Mouse (Mus musculus): ENCODE results near the gene Svs1. TPM values are rescaled to one million over a fixed set of nuclear protein-coding genes. Genes with fewer than 3 reads are reported as not detected.
"Not testable (repeated sequence)": the region's sequence is repeated elsewhere in the genome, so short reads cannot be mapped to it uniquely, and the experiment has no call there.

The Svs1 gene
- total RNA-seq (2021), result not detected

GRCm38 (mm10) chr6:48986444-48986990, at the start of gene Svs1:
Gene Svs1 (plus strand): TSS chr6:48986861.
- no peak for DNase-seq

DNA sequence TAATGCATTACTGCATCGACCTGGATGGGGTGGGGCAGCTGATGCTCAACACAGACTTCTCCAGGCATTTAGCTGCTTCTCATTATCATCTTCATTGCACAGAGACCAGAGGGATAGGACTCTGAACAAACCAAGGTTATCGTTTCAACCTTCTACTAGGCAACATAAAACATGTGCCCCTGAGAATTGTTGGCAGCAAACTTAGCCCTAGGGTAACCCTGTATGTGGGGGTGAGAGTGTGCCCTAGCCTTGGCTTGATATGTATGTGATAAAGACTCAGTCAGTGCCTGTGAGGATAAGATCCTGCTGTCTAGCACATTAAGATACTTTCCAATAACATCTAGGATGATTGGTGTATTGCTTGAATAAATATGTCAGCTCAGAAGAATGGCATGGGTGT, 37.1 kb upstream of the Svs1 start:
- no peak for DNase-seq

GRCm38 (mm10) chr6:48950676-48951075, 36.0 kb upstream of the Svs1 start:
- DNase-seq, result no peak

GRCm38 (mm10) chr6:48951630-48952029, 35.0 kb upstream of the Svs1 start:
- DNase-seq, result no peak

DNA sequence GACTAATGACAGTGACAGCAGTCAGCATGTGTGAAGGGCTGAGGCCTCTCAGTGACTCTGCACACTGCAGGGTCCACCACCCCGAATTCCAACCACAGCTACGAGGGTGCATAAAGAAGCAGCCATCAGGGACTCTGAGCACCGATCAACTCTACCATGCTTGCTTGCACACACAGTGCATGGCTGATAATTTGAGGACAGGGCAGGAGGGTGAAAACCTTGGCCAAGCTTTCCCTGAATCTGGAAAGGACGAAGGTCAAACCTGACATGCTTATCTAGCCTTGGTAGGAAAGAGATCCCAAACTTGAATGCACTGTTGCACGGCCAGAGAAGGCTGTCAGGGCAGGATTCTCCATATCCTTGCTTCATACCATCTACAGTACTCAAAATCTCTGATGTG, 33.4 kb upstream of the Svs1 start:
- no peak for DNase-seq

- no peak for DNase-seq
Observed at GRCm38 (mm10) chr6:48954211-48954610, 32.5 kb upstream of the Svs1 start.

DNA sequence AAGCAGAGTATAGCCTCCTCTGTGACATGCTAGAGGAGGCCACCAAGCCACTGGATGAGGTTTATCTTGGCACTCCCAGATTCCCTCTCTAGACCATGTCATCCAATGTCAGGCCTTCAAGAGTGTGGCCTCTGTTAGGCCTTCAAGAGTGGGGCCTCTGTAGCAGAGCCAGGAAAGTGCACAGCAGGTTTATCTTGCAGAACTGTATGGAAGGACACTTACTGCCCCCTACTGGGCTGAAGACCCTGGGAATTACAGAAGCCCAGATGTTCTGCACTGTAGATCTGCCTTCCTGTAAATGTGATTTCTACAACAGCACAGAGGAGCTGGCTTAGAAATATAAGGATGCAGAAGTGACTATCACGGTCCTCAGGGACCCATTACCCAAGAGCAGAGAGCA, 31.7 kb upstream of the Svs1 start:
- DNase-seq, result peak; percentile 11 to 14

- no peak for DNase-seq
Observed at GRCm38 (mm10) chr6:48956785-48957184, 29.9 kb upstream of the Svs1 start.

- peak; percentile 5 to 7 for DNase-seq
Observed at GRCm38 (mm10) chr6:48958053-48958452, 28.6 kb upstream of the Svs1 start.

DNA sequence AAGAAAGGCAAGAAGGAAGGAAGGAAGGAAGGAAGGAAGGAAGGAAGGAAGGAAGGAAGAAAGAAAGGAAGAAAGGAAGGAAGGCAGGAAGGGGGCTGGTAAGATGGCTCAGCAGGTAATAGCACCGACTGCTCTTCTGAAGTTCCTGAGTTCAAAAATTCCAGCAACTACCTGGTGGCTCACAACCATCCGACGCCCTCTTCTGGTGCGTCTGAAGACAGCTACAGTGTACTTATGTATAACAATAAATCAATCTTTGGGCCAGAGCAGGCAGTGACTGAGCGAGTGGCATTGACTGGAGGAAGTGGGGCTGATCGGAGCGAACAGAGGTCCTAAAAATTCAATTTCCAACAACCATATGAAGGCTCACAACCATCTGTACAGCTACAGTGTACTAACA, 27.5 kb upstream of the Svs1 start:
- not testable (repeated sequence) for DNase-seq

DNA sequence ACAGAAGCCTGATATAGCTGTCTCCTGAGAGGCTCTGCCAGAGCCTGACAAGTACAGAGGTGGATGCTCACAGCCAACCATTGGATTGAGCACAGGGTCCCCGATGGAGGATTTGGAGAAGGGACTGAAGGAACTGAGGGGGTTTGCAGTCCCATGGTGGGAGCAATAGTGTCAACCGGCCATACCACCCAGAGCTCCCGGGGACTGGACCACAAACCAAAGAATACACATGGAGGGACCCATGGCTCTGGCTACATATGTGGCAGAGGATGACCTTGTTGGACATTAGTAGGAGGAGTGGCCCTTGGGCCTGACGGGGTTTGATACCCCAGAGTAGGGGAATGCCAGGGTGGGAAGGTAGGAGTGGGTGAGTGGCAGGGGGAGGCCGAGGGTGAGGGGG, 20.0 kb upstream of the Svs1 start:
- DNase-seq, result not testable (repeated sequence)

- no peak for DNase-seq
Observed at GRCm38 (mm10) chr6:48967868-48968267, 18.8 kb upstream of the Svs1 start.

DNA sequence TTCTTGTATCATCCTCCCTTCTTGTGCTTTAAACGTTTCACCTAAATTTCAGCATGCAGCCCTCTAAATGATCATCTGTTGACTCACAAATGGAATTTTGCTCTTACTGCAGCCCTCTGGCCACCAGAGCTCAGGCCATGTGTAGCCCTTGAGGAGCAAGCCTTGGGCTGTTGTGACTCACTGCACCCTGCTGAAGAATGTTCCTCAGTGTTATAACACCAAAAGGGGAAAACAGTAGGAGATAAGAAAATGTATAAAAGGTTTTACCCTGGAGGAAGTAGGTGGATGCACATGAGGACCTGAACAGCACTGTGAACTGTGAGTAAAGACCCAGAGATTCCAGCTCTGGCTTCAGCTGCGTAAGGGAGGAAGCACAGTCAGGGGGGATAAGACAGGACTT, 12.0 kb upstream of the Svs1 start, which contains the start of gene Doxl2:
Gene Doxl2 (plus strand): TSS at position 301 of the 400 bp plus-strand sequence.
- DNase-seq, result no peak

GRCm38 (mm10) chr6:48979616-48980015, 7.0 kb upstream of the Svs1 start:
- DNase-seq, result no peak

GRCm38 (mm10) chr6:48982305-48982704, 4.4 kb upstream of the Svs1 start:
- DNase-seq, result peak; percentile 7 to 32

DNA sequence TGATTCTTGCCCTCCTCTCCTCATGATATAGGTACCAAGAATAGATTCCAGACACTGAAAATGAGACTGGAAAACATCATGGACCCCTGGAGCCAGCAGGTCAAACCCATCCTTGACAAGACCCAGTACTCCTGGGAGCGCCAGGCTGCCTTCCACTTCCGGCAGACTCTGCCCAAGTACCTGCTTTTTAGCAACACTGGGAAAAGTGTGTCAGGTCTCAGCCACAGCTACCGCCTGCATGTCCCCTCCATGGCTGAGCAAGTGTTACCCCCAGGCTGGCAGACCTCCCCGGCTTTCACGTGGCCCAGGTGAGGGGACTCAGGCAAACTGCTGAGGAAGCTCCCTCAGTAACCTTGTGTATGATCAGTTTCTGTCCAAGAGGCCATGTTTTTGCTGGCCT, 3.3 kb downstream of the Svs1 start:
- DNase-seq, result no peak

DNA sequence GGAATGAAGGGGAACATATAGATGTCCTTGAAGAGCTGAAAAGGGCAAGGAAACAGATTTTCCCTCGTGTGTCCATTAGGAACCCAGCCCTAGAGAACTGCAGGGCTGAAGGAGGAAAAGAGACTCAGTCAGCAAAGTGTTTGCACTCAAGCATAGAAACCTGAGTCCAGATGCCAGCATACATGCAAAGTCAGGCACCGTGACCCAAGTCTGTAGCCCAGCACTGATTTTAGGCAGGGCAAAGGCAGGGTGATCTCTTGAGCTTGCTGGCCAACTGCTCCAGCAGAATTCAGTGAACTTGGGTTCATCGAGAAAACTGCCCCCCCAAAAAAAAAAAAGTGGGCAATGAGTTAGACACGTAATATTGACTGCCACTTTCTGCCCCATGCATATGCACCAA, 5.3 kb downstream of the Svs1 start:
- DNase-seq, result no peak

DNA sequence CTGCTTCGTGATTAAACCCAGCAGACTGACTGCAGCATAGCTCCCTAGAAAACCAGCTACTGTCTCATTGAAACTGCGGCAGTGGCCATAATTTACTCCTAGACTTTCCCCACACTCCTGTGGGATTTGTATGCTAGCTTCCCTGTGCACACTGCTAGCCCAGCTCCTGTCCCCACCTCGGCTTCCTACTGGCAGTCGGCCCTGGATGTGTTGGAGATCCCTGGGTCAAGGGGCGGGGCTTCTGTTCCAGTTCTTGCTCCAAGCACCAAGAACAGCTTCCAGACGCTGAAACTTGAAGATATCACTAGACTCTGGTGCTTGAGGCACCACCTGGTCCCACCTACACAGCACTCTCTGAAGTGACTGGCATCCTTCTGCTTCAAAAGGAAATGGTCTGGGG, 11.5 kb downstream of the Svs1 start:
- no peak for DNase-seq

DNA sequence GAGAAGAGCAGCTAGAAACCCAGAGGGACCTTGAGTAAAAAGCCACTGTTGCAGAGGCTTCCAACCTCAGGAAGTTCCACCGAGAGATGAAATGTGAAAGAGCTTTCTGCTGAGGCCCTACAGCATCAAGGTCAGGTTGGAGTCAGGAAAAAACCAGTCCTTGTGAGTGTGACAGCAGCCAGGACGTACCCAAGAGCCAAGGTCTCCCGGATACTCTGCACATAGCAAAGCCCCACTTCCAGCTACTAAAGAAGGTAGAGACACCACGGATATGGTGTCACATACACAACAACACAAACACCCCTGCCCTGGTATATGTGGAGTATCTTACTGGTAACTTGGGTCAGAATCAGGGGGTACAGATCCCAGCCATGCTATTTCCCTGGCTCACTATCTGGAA, 12.1 kb downstream of the Svs1 start:
- no peak for DNase-seq

DNA sequence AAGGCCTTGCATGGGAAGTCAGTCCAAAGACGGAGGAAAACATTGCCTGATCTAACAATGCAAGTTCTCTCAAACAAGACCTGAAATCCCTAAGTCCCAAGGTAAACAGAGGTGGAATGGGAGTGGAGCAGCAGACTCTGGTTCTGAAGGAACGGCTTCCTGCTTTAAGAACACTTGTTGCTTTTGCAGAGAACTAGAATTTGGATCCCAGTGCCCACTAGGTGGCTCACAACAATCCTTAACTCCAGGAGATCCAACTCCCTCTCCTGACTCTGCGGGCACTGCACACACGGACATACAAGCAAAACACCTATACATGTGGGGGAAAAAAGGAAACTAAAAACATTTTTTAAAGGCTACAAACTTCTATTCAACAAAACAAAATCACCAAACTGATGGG, 16.7 kb downstream of the Svs1 start:
- no peak for DNase-seq

- peak; percentile 50 to 57 for DNase-seq
Observed at GRCm38 (mm10) chr6:49007981-49008380, 21.3 kb downstream of the Svs1 start.

- no peak for DNase-seq
Observed at GRCm38 (mm10) chr6:49008420-49009160, 21.9 kb downstream of the Svs1 start.

DNA sequence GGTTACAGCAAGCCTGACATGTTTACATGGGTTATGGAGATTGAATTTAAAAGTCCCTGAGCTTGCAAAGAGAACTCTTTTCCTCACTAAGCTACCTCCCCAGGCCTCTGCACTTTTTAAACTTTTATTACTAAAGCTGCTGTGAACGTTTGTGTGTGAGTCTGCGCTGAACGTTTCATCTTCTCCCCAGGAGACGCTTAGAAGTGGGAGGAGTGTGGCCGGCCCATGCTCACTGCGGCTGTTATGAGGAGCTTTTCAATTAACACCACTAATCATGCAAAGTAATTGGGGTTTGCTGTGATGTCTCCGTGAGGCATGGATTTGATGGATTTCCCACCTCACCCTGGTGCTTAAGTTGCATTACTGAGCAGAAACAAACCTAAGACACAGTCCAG, 22.5 kb downstream of the Svs1 start:
- DNase-seq, result no peak

DNA sequence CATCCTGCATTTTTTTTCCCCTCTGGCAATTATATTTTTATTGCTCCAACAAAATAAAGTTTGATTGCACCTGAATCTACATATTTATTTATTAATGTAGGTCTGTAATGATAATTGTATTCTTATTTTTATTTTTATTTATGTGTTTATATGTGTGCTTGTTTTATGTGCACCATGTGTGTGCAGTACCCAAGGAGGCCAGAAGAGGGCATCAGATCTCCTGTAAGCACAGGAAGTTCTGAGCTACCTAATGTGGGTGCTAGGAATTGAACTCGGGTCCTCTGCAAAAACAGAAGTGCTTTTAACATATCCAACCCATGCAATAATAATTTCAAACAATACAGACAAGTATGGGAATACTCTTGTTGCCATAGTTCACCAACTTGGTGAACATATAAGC, 23.0 kb downstream of the Svs1 start:
- no peak for DNase-seq

- DNase-seq, result no peak
Observed at GRCm38 (mm10) chr6:49011191-49011590, 24.5 kb downstream of the Svs1 start.
